Mouse (Mus musculus) MEL (cell line): ENCODE data around the gene 6430628N08Rik.

ENCODE experiments used
- BHLHE40 ChIP-seq: IDR thresholded peaks from 2 replicates; pipeline ENCODE4 v1.6.1; 2012; ENCODE audit warnings: low read depth, mild to moderate bottlenecking, inconsistent platforms, low read length, improper control_type of control experiment, borderline replicate concordance
- CTCF ChIP-seq, 3 experiments: IDR thresholded peaks in 2 of 3; conservative IDR thresholded peaks in 1 of 3; 2 replicates each; pipeline ENCODE4 v1.5.1; 2011 to 2012; ENCODE audit warnings: low read length in 3 of 3, low read depth in 2 of 3, mild to moderate bottlenecking in 2 of 3, improper control_type of control experiment in 1 of 3, inconsistent platforms in 1 of 3, mixed read lengths in 1 of 3, moderate library complexity in 1 of 3; ENCODE audit not compliant: control insufficient read depth in 1 of 3, insufficient read depth in 1 of 3, poor library complexity in 1 of 3, severe bottlenecking in 1 of 3
- EP300 ChIP-seq, 2 experiments: IDR thresholded peaks; 2 replicates each; pipeline ENCODE4 v1.6.1; 2011; ENCODE audit warnings: improper control_type of control experiment in 2 of 2, low read length in 2 of 2, low read depth in 1 of 2, mild to moderate bottlenecking in 1 of 2
- ETS1 ChIP-seq: IDR thresholded peaks from 2 replicates; pipeline ENCODE4 v1.6.1; 2012; ENCODE audit warnings: low read depth, mild to moderate bottlenecking, inconsistent platforms, low read length, improper control_type of control experiment, moderate library complexity
- MAFK ChIP-seq: IDR thresholded peaks from 2 replicates; pipeline ENCODE4 v1.6.1; 2011; ENCODE audit warnings: low read depth, mild to moderate bottlenecking, low read length, improper control_type of control experiment, borderline replicate concordance
- MEF2A ChIP-seq: IDR thresholded peaks from 2 replicates; pipeline ENCODE4 v1.6.1; 2014; ENCODE audit warnings: low read depth, mild to moderate bottlenecking, inconsistent platforms, low read length, improper control_type of control experiment; ENCODE audit not compliant: poor library complexity, insufficient replicate concordance, severe bottlenecking; ENCODE audit errors: extremely low read depth
- MYC ChIP-seq: IDR thresholded peaks from 2 replicates; pipeline ENCODE4 v1.6.1; 2011; ENCODE audit warnings: low read depth, mild to moderate bottlenecking, low read length, improper control_type of control experiment, moderate library complexity
- NELFE ChIP-seq: IDR thresholded peaks from 2 replicates; pipeline ENCODE4 v1.6.1; 2011; ENCODE audit warnings: low read depth, low read length, improper control_type of control experiment
- NRF1 ChIP-seq: IDR thresholded peaks from 2 replicates; pipeline ENCODE4 v1.6.1; 2014; ENCODE audit warnings: low read depth, mild to moderate bottlenecking, inconsistent platforms, low read length, improper control_type of control experiment, moderate library complexity; ENCODE audit not compliant: poor library complexity, insufficient read depth, severe bottlenecking
- POLR2A ChIP-seq, 2 experiments: IDR thresholded peaks; 2 replicates each; pipeline ENCODE4 v1.6.1; 2011 to 2012; ENCODE audit warnings: low read length in 2 of 2, mild to moderate bottlenecking in 2 of 2, control low read depth in 1 of 2, improper control_type of control experiment in 1 of 2, low read depth in 1 of 2, moderate library complexity in 1 of 2; ENCODE audit not compliant: control insufficient read depth in 1 of 2, insufficient read depth in 1 of 2, poor library complexity in 1 of 2
- TCF12 ChIP-seq: IDR thresholded peaks from 2 replicates; pipeline ENCODE4 v1.6.1; 2014; ENCODE audit warnings: low read depth, mild to moderate bottlenecking, inconsistent platforms, low read length, improper control_type of control experiment, moderate library complexity
- USF1 ChIP-seq: IDR thresholded peaks from 2 replicates; pipeline ENCODE4 v1.6.1; 2014; ENCODE audit warnings: low read depth, mild to moderate bottlenecking, inconsistent platforms, low read length, improper control_type of control experiment, moderate library complexity

DNA sequence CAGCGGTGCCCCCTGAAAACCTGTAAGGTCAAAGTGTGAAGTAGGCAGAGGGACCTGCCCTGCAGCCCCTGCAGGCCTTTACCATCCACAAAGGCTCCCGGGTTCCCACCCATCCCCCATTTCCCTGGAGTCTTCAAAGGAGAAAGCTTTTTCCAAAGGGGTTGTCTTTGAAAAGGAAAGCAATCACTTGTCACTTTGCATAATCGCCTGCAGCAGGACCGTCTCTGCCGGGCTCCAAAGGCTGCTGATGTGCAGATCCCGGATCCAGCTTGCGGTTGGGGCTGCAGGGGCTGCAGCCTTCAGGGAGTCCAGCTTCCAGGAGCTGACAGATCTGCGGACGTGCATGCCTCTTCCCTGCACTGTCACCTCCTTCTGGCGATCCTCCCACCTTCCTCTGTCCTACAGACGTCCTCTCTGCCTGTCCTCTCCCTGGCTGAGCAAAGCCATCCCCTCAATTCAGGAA lies 12.2 kb upstream of the 6430628N08Rik start:
- no peak for TF ChIP-seq USF1
- TF ChIP-seq CTCF (IDR thresholded peaks at IDR 0.05 in 2 of 3, conservative IDR thresholded peaks at IDR 0.05 in 1 of 3; ENCODE audit: control insufficient read depth in 1 of 3, insufficient read depth in 1 of 3, low read depth in 2 of 3, low read length in 3 of 3, poor library complexity in 1 of 3, severe bottlenecking in 1 of 3): no peak
- TF ChIP-seq POLR2A (IDR thresholded peaks at IDR 0.05; ENCODE audit: control insufficient read depth in 1 of 2, insufficient read depth in 1 of 2, low read depth in 1 of 2, low read length in 2 of 2, poor library complexity in 1 of 2): no peak
- TF ChIP-seq EP300 (IDR thresholded peaks at IDR 0.05; ENCODE audit: low read depth in 1 of 2, low read length in 2 of 2): no peak
- TF ChIP-seq NELFE: no peak
- no peak for TF ChIP-seq MEF2A
- no peak for TF ChIP-seq MAFK
- no peak for TF ChIP-seq MYC
- no peak for TF ChIP-seq BHLHE40
- TF ChIP-seq ETS1: no peak
- TF ChIP-seq TCF12: no peak
- TF ChIP-seq NRF1: no peak
